Mouse (Mus musculus) stomach, embryonic 16.5 days (tissue): ENCODE data around the gene Upf3a. TPM values are rescaled to one million over a fixed set of nuclear protein-coding genes. Genes with fewer than 3 reads are reported as not detected.
A peak's percentile ranks its signal among the peaks of the same experiment; 100 is the strongest.
"Not testable (repeated sequence)": the region's sequence is repeated elsewhere in the genome, so short reads cannot be mapped to it uniquely, and the experiment has no call there.

Experiments
- ATAC-seq: fragments of 200-750 bp; cut with Nextera tagmentation; 2 replicates; pipeline ENCODE4 v1.8.0; 2017; ENCODE audit warnings: moderate number of reproducible peaks, moderate TSS enrichment; ENCODE audit not compliant: insufficient read depth, low FRiP score
- H3K27ac ChIP-seq: fragments of 300-500 bp; sonication (generic); 2 replicates; pipeline ENCODE4 v1.5.1; 2014; ENCODE audit warnings: low read length
- H3K27me3 ChIP-seq: fragments of 300-500 bp; sonication (generic); 2 replicates; pipeline ENCODE4 v1.6.1; 2014; ENCODE audit warnings: low read length, control low read depth, mixed read lengths; ENCODE audit not compliant: control insufficient read depth, insufficient read depth
- H3K36me3 ChIP-seq: fragments of 300-500 bp; sonication (generic); 2 replicates; pipeline ENCODE4 v1.6.1; 2014; ENCODE audit warnings: low read length; ENCODE audit not compliant: control insufficient read depth, insufficient read depth
- H3K4me1 ChIP-seq: fragments of 300-500 bp; sonication (generic); 2 replicates; pipeline ENCODE4 v1.6.1; 2014; ENCODE audit warnings: low read length, control low read depth, mixed read lengths; ENCODE audit not compliant: control insufficient read depth, insufficient read depth
- H3K4me2 ChIP-seq: fragments of 300-500 bp; sonication (generic); 2 replicates; pipeline ENCODE4 v1.6.1; 2014; ENCODE audit warnings: low read depth, low read length, mixed read lengths
- H3K4me3 ChIP-seq: fragments of 300-500 bp; sonication (generic); replicated peaks from 2 replicates; pipeline ENCODE4 v1.5.1; 2014; ENCODE audit warnings: mild to moderate bottlenecking, low read length
- H3K9ac ChIP-seq: fragments of 300-500 bp; sonication (generic); 2 replicates; pipeline ENCODE4 v1.6.1; 2014; ENCODE audit warnings: low read length
- H3K9me3 ChIP-seq: fragments of 300-500 bp; sonication (generic); replicated peaks from 2 replicates; pipeline ENCODE4 v1.6.1; 2016; ENCODE audit warnings: low read length, control low read depth; ENCODE audit not compliant: control insufficient read depth
- WGBS: fragments of 180-500 bp; shearing (Covaris S2); extraction: QIAGEN DNeasy Blood & Tissue Kit; methylation state at CpG from one replicate; pipeline ENCODE4 v1.1.7; 2014; 5-methylcytosine and 5-hydroxymethylcytosine counted together
- polyA plus RNA-seq: library from polyadenylated mRNA; unstranded; fragments of >200 nt; fragmentation: Nextera tagmentation; extraction: Ambion mirVana; gene quantifications from 2 replicates; pipeline ENCODE4 v1.2.1, GENCODE M21; 2015

Upf3a gene
- polyA plus RNA-seq, result 34.8 and 36.7 TPM in 2 replicates

- H3K4me1 ChIP-seq, result peaks cover 12% of the 10 kb centered on the region
- H3K4me2 ChIP-seq, result peak within 1 kb of the TSS; percentile 89
- peak within 1 kb of the TSS; percentile 98 for H3K27ac ChIP-seq
- no peaks in the 10 kb centered on the region for H3K27me3 ChIP-seq
- ATAC-seq, result peak; percentile 94
- under 1% methylated on average over 47 of the region's 47 CpGs for WGBS
- H3K9me3 ChIP-seq, result no peaks in the 10 kb centered on the region
- H3K4me3 ChIP-seq, result peak within 1 kb of the TSS; percentile 81
- H3K36me3 ChIP-seq, result peaks cover 14% of the 10 kb centered on the region
- peak within 1 kb of the TSS; percentile 99 for H3K9ac ChIP-seq
Observed at GRCm38 (mm10) chr8:13785250-13785763, at the start of gene Upf3a. TSS of gene Upf3a (plus strand) at chr8:13785615.

DNA sequence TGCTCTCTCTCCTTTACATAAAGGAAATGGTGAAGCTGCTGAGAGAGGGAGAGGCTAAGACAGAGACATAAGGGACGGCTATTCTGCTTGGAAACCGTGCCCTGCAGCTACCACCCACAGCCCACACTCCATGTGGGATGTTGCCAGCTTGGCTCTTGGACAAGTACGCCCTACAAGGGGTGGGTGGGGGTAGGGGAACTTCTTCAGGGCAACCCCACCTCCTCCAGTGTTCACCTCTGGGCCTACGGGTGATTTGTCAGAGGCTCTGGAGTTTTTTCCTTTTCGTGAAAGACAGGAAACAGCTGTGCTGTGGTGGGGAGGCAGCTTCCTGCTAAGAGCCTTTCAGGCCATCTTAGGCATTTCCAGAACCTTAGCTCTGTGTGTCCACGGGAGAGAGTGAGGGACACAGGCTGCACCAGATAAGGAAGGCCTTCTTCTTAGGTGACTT, 45.1 kb upstream of the Upf3a start:
- peak; percentile 78 for ATAC-seq
- Histone ChIP-seq H3K4me1 (0 out of 2 replicates have a peak, but pooled peaks cover 3% of the 10 kb centered on the region), H3K36me3 (no peaks in the 10 kb centered on the region), H3K4me3 (no peak overlapping the region), H3K27ac (peak overlapping the region; percentile 67), H3K9me3 (no peaks in the 10 kb centered on the region), H3K9ac (no peak overlapping the region), H3K27me3 (no peaks in the 10 kb centered on the region), H3K4me2 (peak overlapping the region; percentile 17; the same call in 1 of the 2 replicates)
- WGBS, result 19% methylated on average over 6 of the region's 6 CpGs

DNA sequence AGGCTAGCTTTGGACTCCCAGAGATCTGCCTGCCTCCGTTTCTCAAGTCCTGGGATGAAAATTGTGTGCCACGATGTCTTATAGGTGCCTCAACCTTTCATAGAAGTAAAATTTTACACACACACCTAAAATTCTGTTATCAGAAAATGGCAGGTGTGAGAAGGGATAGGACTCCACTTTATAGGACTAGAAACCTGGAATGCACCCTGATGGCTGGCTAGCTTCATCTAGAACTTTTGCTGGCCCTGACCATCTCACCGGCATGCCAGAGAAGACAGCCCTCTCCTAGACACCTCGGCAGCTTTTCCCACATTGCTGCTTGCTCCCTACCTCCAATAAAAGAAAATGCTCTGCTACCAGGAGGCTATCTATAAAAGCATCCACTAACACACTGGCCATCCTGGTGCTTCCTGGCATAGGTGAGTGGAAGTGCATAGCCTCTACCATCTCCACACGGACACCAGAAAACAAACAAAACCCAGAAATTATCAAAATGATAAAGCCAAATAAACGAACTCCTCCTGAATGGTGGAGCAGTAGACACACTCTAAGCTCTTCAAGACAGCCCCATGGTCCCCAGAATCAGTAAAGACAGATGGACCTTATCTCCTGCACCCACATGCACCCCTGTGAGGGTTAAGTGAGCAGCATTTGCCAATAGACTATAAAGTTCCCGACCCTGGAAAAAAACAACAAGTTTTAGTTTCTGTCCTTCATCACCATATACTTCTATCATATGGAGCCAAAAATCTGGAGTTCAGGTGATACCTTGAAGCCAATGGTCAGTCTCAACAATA, 44.4 kb upstream of the Upf3a start:
- no peak overlapping the region for H3K9ac ChIP-seq
- H3K9me3 ChIP-seq, result no peaks in the 10 kb centered on the region

DNA sequence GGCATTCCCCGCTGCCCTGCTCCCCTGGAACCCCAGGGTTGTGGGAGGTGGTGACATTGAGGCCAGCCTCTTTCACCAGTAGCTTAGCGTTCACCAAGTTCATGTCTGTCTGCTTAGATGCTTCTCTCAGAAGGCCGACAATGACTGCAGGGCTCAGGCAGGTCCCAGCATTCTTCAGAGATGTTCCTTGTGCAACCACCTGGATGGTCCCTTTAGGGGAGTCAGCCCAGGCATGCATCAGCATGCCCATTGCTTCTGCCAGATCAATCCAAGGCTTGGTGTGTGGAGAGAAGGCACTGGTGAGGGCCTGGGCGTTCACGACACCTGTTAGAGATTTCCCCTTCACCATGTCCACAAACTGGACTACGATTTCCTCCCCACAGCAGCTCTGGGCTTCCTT, 39.2 kb upstream of the Upf3a start:
- H3K4me2 ChIP-seq, H3K27me3 ChIP-seq, H3K4me1 ChIP-seq, ATAC-seq, H3K27ac ChIP-seq, H3K36me3 ChIP-seq, H3K9me3 ChIP-seq, H3K4me3 ChIP-seq, H3K9ac ChIP-seq: not testable (repeated sequence)
- whole genome bisulfite sequencing, result 83% methylated on average over 5 of the region's 6 CpGs

More for the DNA sequence above, 44.4 kb upstream of the Upf3a start:
- H3K27me3 ChIP-seq, result no peaks in the 10 kb centered on the region
- H3K4me1 ChIP-seq, result 0 out of 2 replicates have a peak, but pooled peaks cover 3% of the 10 kb centered on the region
- H3K4me3 ChIP-seq, result no peak overlapping the region
- no peaks in the 10 kb centered on the region for H3K36me3 ChIP-seq
- WGBS, result 75% methylated on average over 7 of the region's 7 CpGs
- H3K27ac ChIP-seq, result peak overlapping the region; percentile 67
- no peak overlapping the region for H3K4me2 ChIP-seq
- no peak for ATAC-seq

- H3K27ac ChIP-seq, result no peak overlapping the region
- no peak overlapping the region for H3K4me3 ChIP-seq
- peaks cover 2% of the 10 kb centered on the region; the same call in 1 of the 2 replicates for H3K4me1 ChIP-seq
- 7% methylated on average over 3 of the region's 3 CpGs for WGBS
- H3K27me3 ChIP-seq, result no peaks in the 10 kb centered on the region
- no peak overlapping the region for H3K9ac ChIP-seq
- H3K36me3 ChIP-seq, result no peaks in the 10 kb centered on the region
- no peak; the same call in 1 of the 2 replicates for ATAC-seq
- H3K4me2 ChIP-seq, result no peak overlapping the region
- no peaks in the 10 kb centered on the region for H3K9me3 ChIP-seq
Observed at GRCm38 (mm10) chr8:13747626-13748025, 37.8 kb upstream of the Upf3a start.

DNA sequence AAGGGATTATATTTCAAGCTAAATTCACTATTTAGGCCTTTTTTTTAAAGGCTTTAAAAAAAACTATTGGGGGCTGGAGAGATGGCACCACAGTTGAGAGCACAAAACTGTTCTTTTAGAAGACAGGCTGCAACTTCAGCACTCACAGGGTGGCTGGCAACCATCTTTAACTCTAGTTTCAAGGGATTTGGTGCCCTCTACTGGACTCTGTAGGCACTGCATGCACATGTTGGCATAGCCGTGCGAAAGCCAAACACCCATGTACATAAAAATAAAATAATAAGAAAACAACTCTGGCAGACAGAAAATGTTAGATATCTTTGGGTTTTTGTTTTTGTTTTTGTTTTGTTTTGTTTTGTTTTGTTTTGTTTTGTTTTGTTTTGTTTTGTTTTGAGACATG, 31.7 kb upstream of the Upf3a start:
- Histone ChIP-seq H3K9me3 (no peaks in the 10 kb centered on the region), H3K36me3 (no peaks in the 10 kb centered on the region), H3K9ac (no peak overlapping the region), H3K4me1 (peaks cover 2% of the 10 kb centered on the region), H3K27me3 (no peaks in the 10 kb centered on the region), H3K27ac (no peak overlapping the region), H3K4me2 (no peak overlapping the region), H3K4me3 (no peak overlapping the region)
- ATAC-seq, result no peak
- WGBS, result 27% methylated on average over 2 of the region's 2 CpGs

DNA sequence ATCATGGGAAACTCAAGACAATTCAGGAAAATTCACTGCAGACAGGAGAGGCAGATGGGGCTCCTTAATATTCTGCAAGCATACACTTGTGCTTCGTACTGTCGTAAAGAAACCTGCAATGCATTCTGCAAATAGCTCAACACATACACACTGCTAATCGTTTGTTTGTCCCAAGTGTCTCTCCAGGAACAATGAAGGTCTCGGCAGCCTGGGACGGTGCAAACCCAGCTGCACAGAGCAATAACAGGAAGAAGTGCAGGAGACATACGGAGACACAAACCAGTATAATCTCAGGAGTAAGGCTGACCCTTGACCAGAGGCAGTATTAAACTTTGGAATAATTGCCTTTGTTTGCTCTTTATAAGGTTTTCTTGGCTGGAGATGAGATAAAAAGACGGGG, 28.9 kb upstream of the Upf3a start:
- Histone ChIP-seq H3K4me2 (peak overlapping the region; percentile 61; the same call in 1 of the 2 replicates), H3K4me3 (no peak overlapping the region), H3K27ac (no peak overlapping the region), H3K9me3 (no peaks in the 10 kb centered on the region), H3K4me1 (peaks cover 11% of the 10 kb centered on the region), H3K36me3 (no peaks in the 10 kb centered on the region), H3K27me3 (no peaks in the 10 kb centered on the region), H3K9ac (no peak overlapping the region)
- WGBS, result 56% methylated on average over 7 of the region's 7 CpGs
- no peak for ATAC-seq

DNA sequence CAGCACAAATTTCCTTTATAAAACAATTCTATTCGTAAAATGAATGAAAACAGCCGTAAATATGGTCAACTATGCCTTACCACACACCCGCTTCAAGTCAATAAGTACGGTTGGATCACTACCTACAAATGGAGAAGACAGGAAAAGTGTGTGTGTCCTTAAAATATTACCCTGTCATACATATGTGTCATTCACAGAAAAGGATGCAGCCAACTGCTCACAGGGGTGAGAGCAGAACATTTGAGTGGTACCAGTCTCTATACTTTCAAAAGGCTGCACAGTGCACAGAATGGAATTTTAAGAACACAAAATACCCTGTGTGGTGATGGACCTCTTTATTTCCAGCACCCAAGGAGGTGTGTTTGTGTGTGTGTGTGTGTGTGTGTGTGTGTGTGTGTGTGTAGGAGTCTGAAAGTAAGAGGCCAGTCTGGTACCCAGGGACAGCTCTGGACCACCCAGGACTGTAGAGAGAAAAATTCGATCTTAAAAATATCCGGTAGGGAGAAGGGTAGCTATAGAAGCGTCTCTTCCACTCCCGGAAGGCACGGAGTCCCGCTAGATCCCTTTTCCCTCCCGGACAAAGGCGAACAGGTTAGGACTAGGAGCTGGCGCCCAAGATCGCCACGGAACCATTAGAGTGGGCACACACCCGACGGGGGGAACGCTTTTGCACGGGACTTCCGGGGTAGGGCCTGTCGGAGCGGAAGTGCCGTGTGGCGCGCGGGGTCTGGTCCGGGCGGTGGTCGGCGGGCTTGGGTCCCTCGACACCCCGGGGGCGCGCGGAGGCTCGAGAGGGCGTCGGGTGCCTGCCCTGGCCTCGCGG, 28.2 kb upstream of the Upf3a start, which contains the start of gene Cdc16:
Cdc16 (plus strand) TSS at position 695 of the 823 bp plus-strand sequence.
- peak within 1 kb of the TSS; percentile 98 for H3K4me3 ChIP-seq
- peak within 1 kb of the TSS; percentile 99 for H3K9ac ChIP-seq
- WGBS, result 8% methylated on average over 40 of the region's 40 CpGs
- H3K4me1 ChIP-seq, result peaks cover 11% of the 10 kb centered on the region
- peaks cover 3% of the 10 kb centered on the region; the same call in 1 of the 2 replicates for H3K36me3 ChIP-seq
- H3K9me3 ChIP-seq, result no peaks in the 10 kb centered on the region
- peak within 1 kb of the TSS; percentile 79 for H3K4me2 ChIP-seq
- ATAC-seq, result peak; percentile 95
- no peaks in the 10 kb centered on the region for H3K27me3 ChIP-seq
- peak within 1 kb of the TSS; percentile 92 for H3K27ac ChIP-seq
